Mouse (Mus musculus) erythroblast, embryonic 14.5 days (primary cell): ENCODE results near the gene Acot11.

Source experiments
- GATA1 ChIP-seq: IDR thresholded peaks from 2 replicates; pipeline ENCODE4 v1.6.1; 2012; ENCODE audit warnings: low read length, inconsistent platforms, mixed read lengths
- TAL1 ChIP-seq: IDR thresholded peaks from 3 replicates; pipeline ENCODE4 v1.6.1; 2012; ENCODE audit warnings: low read length, inconsistent platforms, mixed read lengths

DNA sequence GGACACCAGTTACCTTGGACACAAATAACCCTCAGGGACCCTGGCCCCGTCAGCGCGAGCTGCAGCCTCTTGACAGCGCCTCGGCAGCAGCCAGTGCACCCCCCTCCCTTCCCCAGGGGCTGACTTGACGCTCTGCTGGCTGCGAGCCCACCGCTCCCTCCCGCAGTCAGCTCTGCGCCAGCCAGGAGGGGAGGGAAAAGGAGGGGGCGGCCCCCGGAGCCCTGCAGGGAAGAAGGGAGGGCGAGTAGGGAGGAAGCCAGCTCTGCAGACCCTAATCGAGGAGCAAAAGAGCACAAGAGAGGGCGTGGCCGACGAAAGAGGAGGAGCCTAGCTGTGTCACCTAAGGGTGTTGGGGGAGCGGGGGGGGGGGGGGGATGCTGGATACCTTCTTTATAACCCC lies 33.2 kb upstream of the Acot11 start:
- TF ChIP-seq GATA1: no peak
- TF ChIP-seq TAL1: no peak
